Mouse (Mus musculus): ENCODE results near the gene Tmem101. TPM values are rescaled to one million over a fixed set of nuclear protein-coding genes. Genes with fewer than 3 reads are reported as not detected.

Tmem101 gene
- total and polyA plus RNA-seq, 3 experiments: 35.4 to 63.1 (median 38.5) TPM

DNA sequence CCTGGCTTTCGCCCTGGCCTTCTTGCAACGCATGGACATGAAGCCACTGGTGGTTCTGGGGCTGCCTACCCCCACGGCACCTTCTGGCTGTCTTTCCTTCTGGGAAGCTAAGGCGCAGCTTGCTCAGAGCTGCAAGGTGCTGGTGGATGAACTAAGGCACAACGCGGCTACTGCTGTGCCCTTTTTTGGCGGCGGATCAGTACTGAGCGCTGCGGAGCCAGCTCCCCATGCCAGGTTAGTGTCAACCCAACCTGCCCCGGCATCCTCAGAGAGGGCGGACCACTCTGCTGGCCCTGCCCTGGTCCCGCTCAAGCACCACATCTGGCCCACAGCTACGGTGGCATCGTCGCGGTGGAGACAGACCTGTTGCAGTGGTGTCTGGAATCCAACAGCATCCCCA lies 9.7 kb downstream of the Tmem101 start:
- DNase-seq (ENCODE audit: extremely low read depth): no peak
- H3K4me2 ChIP-seq (ENCODE audit: insufficient read depth, low read depth, poor library complexity, severe bottlenecking): no peak overlapping the region
- dilution Hi-C loops (cut with MboI; ENCODE audit: extremely low pct_ligation_motif_present, extremely low pct_unique_long_range_greater_than_20kb, low sequenced_read_pairs) (no loop called here), in situ Hi-C loops (cut with MboI; ENCODE audit: low pct_ligation_motif_present, low pct_unique_long_range_greater_than_20kb, low sequenced_read_pairs) (no loop called here)
- H3K9ac ChIP-seq (ENCODE audit: insufficient read depth, low read depth): no peak overlapping the region
- H3K27ac ChIP-seq (ENCODE audit: insufficient read depth, low read depth): no peak overlapping the region
- H3K4me1 ChIP-seq (ENCODE audit: control insufficient read depth in 1 of 2, insufficient read depth in 2 of 2): no peaks in the 10 kb centered on the region
- peaks cover 6% of the 10 kb centered on the region for H3K9me3 ChIP-seq (replicated peaks; ENCODE audit: low read length)
- no peaks in the 10 kb centered on the region for H3K79me2 ChIP-seq (replicated peaks; ENCODE audit: control insufficient read depth, extremely low read depth, insufficient read depth, poor library complexity, severe bottlenecking)
- H3K36me3 ChIP-seq (replicated peaks in 1 of 2; ENCODE audit: control insufficient read depth in 1 of 2, insufficient read depth in 1 of 2, low read length in 1 of 2): no peaks in the 10 kb centered on the region
- H3K4me3 ChIP-seq (replicated peaks in 1 of 3; ENCODE audit: low read depth in 2 of 3, low read length in 2 of 3, poor library complexity in 1 of 3): no peak overlapping the region
- peaks cover 54% of the 10 kb centered on the region for H3K27me3 ChIP-seq (replicated peaks)
- no peak for TF ChIP-seq RAD21 (IDR thresholded peaks at IDR 0.05; ENCODE audit: low read depth, low read length)
- no peak for TF ChIP-seq MAFK (IDR thresholded peaks at IDR 0.05; ENCODE audit: insufficient replicate concordance, low read length)
- no peak for TF ChIP-seq TBP (conservative IDR thresholded peaks at IDR 0.05; ENCODE audit: low read depth, low read length)
- no peak for TF ChIP-seq MXI1 (IDR thresholded peaks at IDR 0.05; ENCODE audit: low read depth, low read length)
- no peak for TF ChIP-seq MAX (IDR thresholded peaks at IDR 0.05; ENCODE audit: low read length)
- no peak for TF ChIP-seq RCOR1 (conservative IDR thresholded peaks at IDR 0.05; ENCODE audit: low read depth, low read length)
- TF ChIP-seq NRF1 (IDR thresholded peaks at IDR 0.05; ENCODE audit: low read depth, low read length): no peak
- no peak for TF ChIP-seq ZKSCAN1 (IDR thresholded peaks at IDR 0.05; ENCODE audit: borderline replicate concordance, low read depth, low read length)
- TF ChIP-seq USF2 (conservative IDR thresholded peaks at IDR 0.05; ENCODE audit: low read depth, low read length): no peak
- TF ChIP-seq PAX5 (IDR thresholded peaks at IDR 0.05; ENCODE audit: low read length): no peak
- TF ChIP-seq UBTF (IDR thresholded peaks at IDR 0.05; ENCODE audit: low read depth, low read length): no peak
- TF ChIP-seq ZC3H11A (IDR thresholded peaks at IDR 0.05; ENCODE audit: low read depth, low read length): no peak

- no peak for TF ChIP-seq ELF1 (IDR thresholded peaks at IDR 0.05; ENCODE audit: low read depth, low read length)
- TF ChIP-seq MAZ (IDR thresholded peaks at IDR 0.05; ENCODE audit: low read depth, low read length): no peak
- no peak for TF ChIP-seq SIN3A (IDR thresholded peaks at IDR 0.05; ENCODE audit: low read length)
- no peak for TF ChIP-seq SMC3 (IDR thresholded peaks at IDR 0.05; ENCODE audit: low read depth, low read length)
- TF ChIP-seq PAX5 (IDR thresholded peaks at IDR 0.05; ENCODE audit: low read length): no peak
- H3K9me3 ChIP-seq (replicated peaks; ENCODE audit: low read length): peaks cover 6% of the 10 kb centered on the region
- no peak overlapping the region for H3K27ac ChIP-seq (ENCODE audit: insufficient read depth, low read depth)
- H3K4me3 ChIP-seq (replicated peaks in 1 of 3; ENCODE audit: low read depth in 2 of 3, low read length in 2 of 3, poor library complexity in 1 of 3): no peak overlapping the region
- no peaks in the 10 kb centered on the region for H3K36me3 ChIP-seq (replicated peaks in 1 of 2; ENCODE audit: control insufficient read depth in 1 of 2, insufficient read depth in 1 of 2, low read length in 1 of 2)
- dilution Hi-C loops (cut with MboI; ENCODE audit: extremely low pct_ligation_motif_present, extremely low pct_unique_long_range_greater_than_20kb, low sequenced_read_pairs) (no loop called here), in situ Hi-C loops (cut with MboI; ENCODE audit: low pct_ligation_motif_present, low pct_unique_long_range_greater_than_20kb, low sequenced_read_pairs) (no loop called here)
- H3K4me1 ChIP-seq (ENCODE audit: control insufficient read depth in 1 of 2, insufficient read depth in 2 of 2): no peaks in the 10 kb centered on the region
- peaks cover 54% of the 10 kb centered on the region for H3K27me3 ChIP-seq (replicated peaks)
- no peak overlapping the region for H3K4me2 ChIP-seq (ENCODE audit: insufficient read depth, low read depth, poor library complexity, severe bottlenecking)
- H3K79me2 ChIP-seq (replicated peaks; ENCODE audit: control insufficient read depth, extremely low read depth, insufficient read depth, poor library complexity, severe bottlenecking): no peaks in the 10 kb centered on the region
- no peak overlapping the region for H3K9ac ChIP-seq (ENCODE audit: insufficient read depth, low read depth)
- no peak for DNase-seq (ENCODE audit: extremely low read depth)
Observed at GRCm38 (mm10) chr11:102146005-102146404, 10.2 kb downstream of the Tmem101 start.
